Mouse (Mus musculus) stomach, postnatal 0 days (tissue): ENCODE data around the gene Tex19.2.
"Not testable (repeated sequence)": the region's sequence is repeated elsewhere in the genome, so short reads cannot be mapped to it uniquely, and the experiment has no call there.

ENCODE experiments used
- CTCF ChIP-seq: IDR thresholded peaks from 2 replicates; pipeline ENCODE4 v1.5.1; 2016; ENCODE audit warnings: antibody characterized with exemption, low read depth, mild to moderate bottlenecking, moderate library complexity
- EP300 ChIP-seq: optimal IDR thresholded peaks from 2 replicates; pipeline ENCODE3; 2016; ENCODE audit warnings: antibody characterized with exemption

DNA sequence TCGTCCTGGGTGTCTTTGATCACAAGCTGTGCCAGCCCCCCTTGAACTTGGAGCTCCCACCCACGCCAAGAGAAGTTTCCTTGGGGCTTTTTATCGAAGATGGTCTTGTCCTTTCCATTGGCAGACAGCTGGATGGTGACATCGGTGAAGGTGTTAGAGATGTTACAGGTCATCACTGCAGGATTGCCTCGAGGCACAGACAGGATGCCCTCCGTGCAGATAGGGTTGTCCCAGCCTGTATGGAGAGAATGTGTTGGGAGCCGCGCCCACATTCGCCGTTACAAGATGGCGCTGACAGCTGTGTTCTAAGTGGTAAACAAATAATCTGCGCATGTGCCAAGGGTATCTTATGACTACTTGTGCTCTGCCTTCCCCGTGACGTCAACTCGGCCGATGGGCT, 48.8 kb downstream of the Tex19.2 start:
- TF ChIP-seq CTCF, EP300: not testable (repeated sequence)
